Mouse (Mus musculus): Measurements from ENCODE around the gene Ckm.

- TF ChIP-seq CTCF (IDR thresholded peaks at IDR 0.05; ENCODE audit: low read depth) = no peak
- no peak for TF ChIP-seq EP300 (IDR thresholded peaks at IDR 0.05; ENCODE audit: low read depth)
Observed at GRCm38 (mm10) chr7:19403731-19404296, 762 bp upstream of the Ckm start, which contains the start of gene Klc3.

Data from liver, postnatal 0 days (tissue).